Mouse (Mus musculus) cerebellum, adult 2 months (tissue): ENCODE measurements around the gene Atg4d. TPM values are rescaled to one million over a fixed set of nuclear protein-coding genes. Genes with fewer than 3 reads are reported as not detected.

Experiments
- DNase-seq, 2 experiments: peaks; one replicate each; pipeline ENCODE4 v3.0.0; 2021
- H3K27ac ChIP-seq: fragments of 200-500 bp; 2 replicates; pipeline ENCODE4 v1.5.1; 2012; ENCODE audit warnings: low read length, control low read depth, inconsistent platforms; ENCODE audit not compliant: insufficient read depth
- H3K27me3 ChIP-seq: fragments of 200-500 bp; 2 replicates; pipeline ENCODE4 v1.6.1; 2012; ENCODE audit warnings: inconsistent platforms, mild to moderate bottlenecking, low read length, moderate library complexity; ENCODE audit not compliant: control insufficient read depth, insufficient read depth
- H3K4me1 ChIP-seq: fragments of 200-500 bp; 2 replicates; pipeline ENCODE4 v1.6.1; 2011; ENCODE audit warnings: low read length; ENCODE audit not compliant: control insufficient read depth, insufficient read depth
- H3K4me3 ChIP-seq: fragments of 200-500 bp; replicated peaks from 2 replicates; pipeline ENCODE3; 2011; ENCODE audit warnings: mild to moderate bottlenecking, low read depth, low read length, control low read depth; ENCODE audit not compliant: insufficient read depth
- CTCF ChIP-seq: fragments of 200-500 bp; IDR thresholded peaks from 2 replicates; pipeline ENCODE4 v1.5.1; 2011; ENCODE audit warnings: low read depth, mild to moderate bottlenecking, control low read depth, low read length, moderate library complexity, borderline replicate concordance; ENCODE audit not compliant: insufficient read depth
- POLR2A ChIP-seq: fragments of 200-500 bp; IDR thresholded peaks from 2 replicates; pipeline ENCODE4 v1.6.1; 2011; ENCODE audit warnings: low read length, control low read depth, borderline replicate concordance; ENCODE audit not compliant: insufficient read depth
- WGBS: fragments of 180-500 bp; shearing (Covaris S2); methylation state at CpG from one replicate; pipeline ENCODE4 v1.1.7; 2018; 5-methylcytosine and 5-hydroxymethylcytosine counted together
- polyA plus RNA-seq: library from polyadenylated mRNA; depleted of rRNA; stranded (reverse); fragments of >200 nt; gene quantifications from 2 replicates; pipeline ENCODE4 v1.2.3, GENCODE M21; 2012

Gene Atg4d
- polyA plus RNA-seq, 1 experiment: 72.4 TPM

DNA sequence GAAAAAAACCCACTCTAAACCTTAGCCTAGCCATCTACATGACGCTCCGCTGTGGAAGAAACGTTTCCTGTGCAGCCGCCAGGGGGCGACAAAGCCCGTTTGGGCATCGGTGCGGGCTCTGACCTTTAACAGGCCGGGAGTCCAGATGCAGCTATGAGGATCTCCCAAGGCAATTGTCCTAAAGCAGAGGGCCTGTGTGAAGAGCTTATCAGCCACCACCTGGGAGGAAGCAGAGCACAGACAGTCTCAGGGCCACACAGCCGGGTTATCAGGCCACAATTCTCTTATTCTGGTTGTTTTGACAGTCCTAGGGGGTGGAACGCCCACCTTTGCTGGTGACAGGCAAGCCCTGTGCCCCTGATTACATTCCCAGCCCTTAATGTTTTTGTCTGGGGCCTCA, 48.3 kb downstream of the Atg4d start:
- Histone ChIP-seq H3K27me3 (no peaks in the 10 kb centered on the region), H3K4me3 (no peak overlapping the region), H3K27ac (no peak overlapping the region), H3K4me1 (no peaks in the 10 kb centered on the region)
- peak; percentile 86 to 92 for DNase-seq
- WGBS: 8% methylated on average over 11 of the region's 11 CpGs
- TF ChIP-seq CTCF (peak; percentile 90), POLR2A (no peak)

DNA sequence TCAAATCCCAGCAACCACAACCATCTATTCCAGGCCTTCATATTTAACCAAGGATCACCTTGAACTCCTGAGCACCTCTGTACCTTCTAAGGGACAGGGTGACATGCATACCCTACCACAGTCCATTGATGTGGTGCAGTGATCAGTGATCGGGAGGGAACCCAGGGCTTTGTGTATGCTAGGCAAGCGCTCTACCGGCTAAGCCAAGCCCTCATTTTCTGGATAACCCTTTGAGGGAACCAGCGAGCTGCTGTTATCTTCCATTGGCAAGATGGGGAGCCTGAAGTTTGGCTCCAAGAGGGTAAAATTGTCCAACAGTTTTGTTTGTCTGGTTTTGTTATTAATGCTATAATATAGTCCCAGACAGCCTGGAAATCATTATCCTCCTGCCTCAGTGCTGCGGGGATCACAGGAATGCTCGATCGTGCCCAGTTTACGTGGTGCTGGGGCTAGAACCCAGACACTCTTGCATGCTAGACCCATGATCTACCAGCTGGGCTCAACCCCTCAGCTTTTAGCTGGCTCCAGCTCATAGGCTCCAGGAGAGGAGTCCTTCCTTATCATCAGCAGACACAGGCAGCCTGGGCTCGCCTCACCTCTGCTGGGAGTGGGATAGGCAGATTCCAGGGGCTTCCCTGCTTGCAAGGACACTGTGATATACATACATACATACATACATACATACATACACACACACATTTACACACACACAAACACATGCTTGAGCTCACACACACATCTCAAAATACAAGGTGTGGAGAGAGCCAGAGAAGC, 49.5 kb downstream of the Atg4d start:
- Histone ChIP-seq H3K27me3 (no peaks in the 10 kb centered on the region), H3K4me1 (no peaks in the 10 kb centered on the region), H3K27ac (no peak overlapping the region), H3K4me3 (no peak overlapping the region)
- DNase-seq: no peak
- 95% methylated on average over 9 of the region's 9 CpGs for WGBS
- TF ChIP-seq CTCF: no peak
- TF ChIP-seq POLR2A: no peak

DNA sequence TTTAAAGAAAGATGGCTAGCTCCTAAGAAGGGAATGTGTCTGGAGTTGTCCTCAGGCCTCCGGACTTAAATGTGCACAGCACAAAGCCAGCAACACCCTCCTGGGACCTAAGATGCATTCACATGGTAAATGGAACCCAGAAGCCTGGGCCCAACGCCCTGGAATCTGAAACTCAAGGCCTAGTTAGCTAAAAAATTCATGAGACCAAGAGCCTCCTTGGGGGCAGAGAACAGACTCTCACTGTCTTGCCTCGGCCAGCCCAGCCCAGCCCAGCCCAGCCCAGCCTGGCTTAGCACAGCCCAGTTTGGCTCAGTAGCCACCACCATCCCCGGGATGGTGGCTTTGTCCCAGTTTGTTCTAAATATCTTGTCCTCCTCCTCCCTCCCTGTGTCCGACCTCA, 50.3 kb downstream of the Atg4d start:
- H3K4me3 ChIP-seq: no peak overlapping the region
- H3K27me3 ChIP-seq: no peaks in the 10 kb centered on the region
- no peak overlapping the region for H3K27ac ChIP-seq
- DNase-seq: no peak
- no peaks in the 10 kb centered on the region for H3K4me1 ChIP-seq
- WGBS: 43% methylated on average over 5 of the region's 5 CpGs
- no peak for TF ChIP-seq CTCF
- TF ChIP-seq POLR2A: no peak

DNA sequence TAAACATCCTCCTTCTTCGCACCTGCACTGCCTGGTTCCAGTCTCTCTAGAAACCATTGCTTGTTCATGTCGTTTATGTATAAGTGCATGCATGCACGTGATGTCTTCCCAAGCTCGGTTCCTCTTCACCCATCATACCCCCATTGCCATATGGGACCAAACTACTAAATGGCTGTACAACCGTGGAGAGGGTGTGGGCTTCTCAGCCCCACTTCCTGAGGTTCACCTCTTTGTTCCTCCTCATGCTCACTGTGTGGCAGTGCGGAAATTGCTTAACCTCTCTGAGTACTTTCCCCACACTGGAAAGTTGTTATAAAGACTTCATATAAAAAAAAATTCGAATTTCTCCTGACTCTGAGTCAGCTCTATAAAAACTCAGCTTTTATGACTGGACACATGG, 51.6 kb downstream of the Atg4d start:
- Histone ChIP-seq H3K27me3 (no peaks in the 10 kb centered on the region), H3K4me3 (no peak overlapping the region), H3K27ac (no peak overlapping the region), H3K4me1 (no peaks in the 10 kb centered on the region)
- WGBS: 79% methylated on average over 7 of the region's 7 CpGs
- TF ChIP-seq POLR2A (no peak), CTCF (no peak)
- DNase-seq: no peak

DNA sequence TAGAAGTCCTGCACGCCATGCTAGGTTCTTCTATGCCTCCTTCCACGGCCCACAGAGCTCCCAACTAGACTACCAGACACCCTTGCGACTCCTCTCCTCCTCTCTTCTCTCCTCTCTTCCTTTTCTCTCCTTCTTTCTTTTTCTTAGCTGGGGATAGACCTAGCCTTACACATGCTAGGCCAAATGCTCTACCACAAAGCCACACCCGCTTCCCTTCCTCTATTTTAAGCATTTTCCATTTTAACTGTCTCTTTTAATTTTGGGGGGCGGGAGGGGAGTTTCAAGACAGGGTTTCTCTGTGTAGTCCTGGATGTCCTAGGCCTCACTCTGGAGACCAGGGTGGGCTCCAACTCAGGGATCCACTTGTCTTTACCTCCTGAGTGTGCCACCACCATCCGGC, 53.7 kb downstream of the Atg4d start:
- H3K4me3 ChIP-seq: no peak overlapping the region
- H3K27ac ChIP-seq: no peak overlapping the region
- 91% methylated on average over 6 of the region's 6 CpGs for WGBS
- TF ChIP-seq POLR2A (no peak), CTCF (no peak)
- H3K4me1 ChIP-seq: peaks cover 4% of the 10 kb centered on the region
- H3K27me3 ChIP-seq: no peaks in the 10 kb centered on the region
- no peak for DNase-seq

DNA sequence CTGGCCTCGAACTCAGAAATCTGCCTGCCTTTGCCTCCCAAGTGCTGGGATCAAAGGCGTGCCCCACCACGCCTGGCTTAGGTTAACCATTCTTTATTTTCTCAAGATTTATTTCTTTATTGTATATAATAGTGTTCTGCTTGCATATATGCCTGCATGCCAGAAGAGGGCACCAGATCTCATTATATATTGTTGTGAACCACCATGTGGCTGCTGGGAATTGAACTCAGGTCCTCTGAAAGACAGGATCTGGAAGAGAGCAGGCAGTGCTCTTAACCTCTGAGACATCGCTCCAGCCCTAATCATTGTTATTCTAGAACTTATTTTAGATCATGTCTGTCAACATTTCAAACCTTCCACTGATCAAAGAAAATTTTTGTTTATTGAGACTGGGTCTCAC, 54.4 kb downstream of the Atg4d start:
- DNase-seq: no peak
- TF ChIP-seq POLR2A: no peak
- TF ChIP-seq CTCF: no peak
- no peak overlapping the region for H3K27ac ChIP-seq
- peaks cover 7% of the 10 kb centered on the region for H3K4me1 ChIP-seq
- no peak overlapping the region for H3K4me3 ChIP-seq
- WGBS: 96% methylated on average over 4 of the region's 4 CpGs
- no peaks in the 10 kb centered on the region for H3K27me3 ChIP-seq

DNA sequence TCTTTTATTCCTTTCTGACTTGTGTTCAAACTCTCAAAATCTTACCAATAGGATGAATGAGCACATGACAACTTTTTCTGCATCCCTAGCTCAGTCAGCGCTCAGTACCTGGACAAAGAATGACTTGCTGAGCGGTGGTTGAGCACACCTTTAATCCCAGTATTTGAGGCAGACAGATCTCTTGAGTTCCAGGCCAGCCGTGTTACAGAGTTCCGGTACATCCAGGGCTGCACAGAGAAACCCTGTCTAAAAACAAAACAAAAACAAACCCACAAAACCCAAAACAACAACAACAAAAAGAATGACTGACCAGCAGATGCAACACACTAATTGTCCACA, 55.2 kb downstream of the Atg4d start:
- no peak for TF ChIP-seq POLR2A
- no peak for TF ChIP-seq CTCF
- Histone ChIP-seq H3K27ac (no peak overlapping the region), H3K4me1 (peaks cover 10% of the 10 kb centered on the region), H3K27me3 (no peaks in the 10 kb centered on the region), H3K4me3 (peak overlapping the region; percentile 96)
- no peak for DNase-seq
- WGBS: 17% methylated on average over 4 of the region's 4 CpGs
